Mouse (Mus musculus): ENCODE measurements around the gene Sh3bgr. TPM values are rescaled to one million over a fixed set of nuclear protein-coding genes. Genes with fewer than 3 reads are reported as not detected.

The Sh3bgr gene
- polyA plus RNA-seq (2014; fragmentation: Illumina TruSeq; extraction: RNeasy Lipid Tissue Mini Kit (QIAGEN cat#74804); ENCODE audit: low read depth, low replicate concordance): 107 TPM

DNA sequence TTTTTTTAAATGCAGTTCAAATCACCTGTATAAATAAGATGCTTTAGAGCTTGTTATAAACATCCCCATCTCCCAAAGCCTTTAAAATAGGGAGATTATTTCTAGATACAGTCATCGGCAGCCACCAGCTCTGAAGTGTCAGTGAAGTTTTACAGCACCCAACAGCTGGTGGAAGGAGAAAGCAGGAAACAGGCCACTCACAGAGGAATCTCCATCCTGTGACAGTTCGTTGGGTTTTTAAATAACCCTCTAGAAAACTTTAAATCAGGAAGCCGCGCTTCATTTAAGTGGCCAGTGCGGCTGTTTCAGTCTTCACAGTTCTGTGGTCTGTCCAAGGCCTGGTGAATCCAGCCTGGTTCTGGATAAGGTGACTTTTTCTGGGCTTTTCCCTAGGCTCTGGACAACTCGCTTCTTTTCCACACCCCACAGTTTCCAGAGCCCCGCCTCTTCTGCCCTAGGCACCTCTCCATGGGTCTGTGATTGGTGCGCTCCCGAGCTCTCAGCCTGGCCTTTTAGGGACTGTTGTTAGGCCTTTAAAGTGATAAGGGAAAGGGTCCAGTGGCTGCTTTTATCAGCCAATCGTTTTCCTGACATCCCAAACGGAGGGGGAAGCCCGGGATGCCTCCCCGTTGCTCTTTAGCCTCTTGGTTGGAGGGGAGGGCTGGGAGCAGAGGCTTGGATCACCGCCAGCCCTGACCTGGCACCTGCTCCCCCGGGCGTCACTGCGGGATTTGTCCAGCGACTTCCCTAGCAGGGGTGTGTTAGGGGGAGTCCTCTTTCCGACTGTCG is at the start of gene Sh3bgr:
Gene Sh3bgr, plus strand, starts transcription at position 538 of the 789 bp plus-strand sequence.

DNA sequence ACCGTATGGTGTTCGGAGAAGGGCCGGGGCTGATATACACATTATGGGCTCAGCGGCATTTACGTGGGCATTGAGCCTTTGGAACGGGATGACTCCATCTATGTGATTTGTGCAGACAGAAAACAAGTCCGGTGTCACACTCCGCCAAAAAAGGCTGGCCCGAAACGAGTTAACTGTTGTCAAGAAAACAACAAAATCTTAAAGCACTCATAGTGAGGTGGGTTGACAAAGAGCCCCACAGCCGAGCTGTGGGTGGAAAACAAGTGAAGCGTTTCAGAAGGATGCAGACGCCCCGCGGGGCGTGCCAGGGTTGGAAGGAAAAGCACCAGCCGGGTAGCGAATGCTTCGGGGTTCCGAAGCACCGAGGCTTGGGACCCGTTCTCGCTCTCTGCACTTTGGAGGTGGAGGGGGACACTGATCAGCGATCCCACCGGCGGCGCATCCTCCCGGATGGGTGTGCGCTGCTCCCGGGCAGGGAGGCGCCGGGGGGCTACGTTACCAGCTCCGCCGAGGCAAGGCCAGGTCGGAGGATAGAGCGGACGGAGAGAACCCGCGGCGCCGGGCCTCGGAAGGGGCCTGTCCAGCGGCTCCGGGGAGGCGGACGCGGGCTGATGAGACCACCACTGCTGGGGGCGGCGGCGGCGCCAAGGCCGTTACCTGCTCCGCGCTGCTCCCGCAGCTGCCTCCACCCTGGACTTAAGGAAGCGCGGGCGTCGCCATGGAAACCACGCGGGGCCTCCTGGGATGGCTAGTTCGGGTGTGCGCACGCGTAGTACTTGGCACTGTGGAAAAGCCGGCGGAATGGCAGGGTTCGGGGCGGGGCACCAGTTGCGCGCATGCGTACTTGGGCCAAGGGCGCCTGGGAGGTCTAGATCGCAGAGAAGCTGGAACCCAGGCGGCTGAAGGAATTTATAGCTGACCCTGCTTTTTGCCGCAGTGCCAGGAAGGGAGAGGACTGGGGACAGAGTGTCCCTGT is 8.4 kb upstream of the Sh3bgr start, which contains the start of gene Lca5l:
Gene Lca5l, minus strand, starts transcription at position 741 of the 976 bp plus-strand sequence.

GRCm38 (mm10) chr16:96235366-96235970 is 35.2 kb downstream of the Sh3bgr start, which contains the start of gene B3galt5:
TSS of gene B3galt5 (plus strand) at chr16:96235801.

Other genes with a start within 250 kb of the Sh3bgr start
- 19.4 TPM for gene Psmg1, start 209.5 kb upstream of the Sh3bgr start, polyA plus RNA-seq (2014; fragmentation: Illumina TruSeq; extraction: RNeasy Lipid Tissue Mini Kit (QIAGEN cat#74804); ENCODE audit: low read depth, low replicate concordance)
- 64.2 TPM for gene Brwd1, start 117.9 kb upstream of the Sh3bgr start, polyA plus RNA-seq (2014; fragmentation: Illumina TruSeq; extraction: RNeasy Lipid Tissue Mini Kit (QIAGEN cat#74804); ENCODE audit: low read depth, low replicate concordance)
- gene Hmgn1, start 72.7 kb upstream of the Sh3bgr start, polyA plus RNA-seq (2014; fragmentation: Illumina TruSeq; extraction: RNeasy Lipid Tissue Mini Kit (QIAGEN cat#74804); ENCODE audit: low read depth, low replicate concordance): 120 TPM
- gene Wrb, start 55.0 kb upstream of the Sh3bgr start, polyA plus RNA-seq (2014; fragmentation: Illumina TruSeq; extraction: RNeasy Lipid Tissue Mini Kit (QIAGEN cat#74804); ENCODE audit: low read depth, low replicate concordance): 11.6 TPM
- 0.63 TPM for gene Lca5l, start 8.2 kb upstream of the Sh3bgr start, polyA plus RNA-seq (2014; fragmentation: Illumina TruSeq; extraction: RNeasy Lipid Tissue Mini Kit (QIAGEN cat#74804); ENCODE audit: low read depth, low replicate concordance)
- 320 TPM for gene B3galt5, start 35.4 kb downstream of the Sh3bgr start, polyA plus RNA-seq (2014; fragmentation: Illumina TruSeq; extraction: RNeasy Lipid Tissue Mini Kit (QIAGEN cat#74804); ENCODE audit: low read depth, low replicate concordance)
- gene Itgb2l, start 243.2 kb downstream of the Sh3bgr start, polyA plus RNA-seq (2014; fragmentation: Illumina TruSeq; extraction: RNeasy Lipid Tissue Mini Kit (QIAGEN cat#74804); ENCODE audit: low read depth, low replicate concordance): not detected